In genomic region chr5:135001309-135001708, GRCm38 (mm10) we compare ENCODE assay signal across 8 mouse cellular contexts. TPM values are rescaled to one million over a fixed set of nuclear protein-coding genes. Genes with fewer than 3 reads are reported as not detected.
DNase-seq lines count a peak whose midpoint lies in the region; ATAC-seq and TF ChIP-seq lines count a peak whose summit lies in the region.

No protein-coding gene starts in this region.

- peaks cover 16% of the 10 kb centered on the region for H3K27me3 ChIP-seq in heart, embryonic 12.5 days (replicated peaks)
- H3K27me3 ChIP-seq in testis, adult 2 months (ENCODE audit: control insufficient read depth, insufficient read depth, low read length) = no peaks in the 10 kb centered on the region

- H3K4me3 ChIP-seq in heart, embryonic 12.5 days = no peak overlapping the region
- H3K4me3 ChIP-seq in testis, adult 2 months (ENCODE audit: control insufficient read depth, low read depth, low read length) = peak overlapping the region; percentile 90

- no peaks in the 10 kb centered on the region for H3K9me3 ChIP-seq in heart, embryonic 12.5 days (replicated peaks)

- peak; percentile 87; the same call in 1 of the 2 replicates for TF ChIP-seq POLR2A in testis, adult 2 months (IDR thresholded peaks at IDR 0.05; ENCODE audit: control insufficient read depth, low read depth, low read length)

- no peak for DNase-seq in heart, adult 11 months
- peak; percentile 41 for DNase-seq in cerebellum, adult 8-10 months
- peak; percentile 89 to 95 for DNase-seq in kidney, postnatal 25 days
- DNase-seq in frontal cortex, postnatal 25 days (ENCODE audit: low spot score in 2 of 2) = no peak

- ATAC-seq in heart, embryonic 12.5 days (ENCODE audit: insufficient number of reproducible peaks, low FRiP score) = 0 out of 2 replicates have a peak, but pooled peaks have one; percentile 41
- peak; percentile 88 for ATAC-seq in granulocyte monocyte progenitor cell, adult 5-6 weeks (replicated peaks; ENCODE audit: poor library complexity, severe bottlenecking)
- peak; percentile 45 for ATAC-seq in megakaryocyte, adult 5-6 weeks (ENCODE audit: poor library complexity, severe bottlenecking)

- peaks cover 7% of the 10 kb centered on the region; the same call in 1 of the 2 replicates for H3K4me1 ChIP-seq in heart, embryonic 12.5 days (replicated peaks)
- peaks cover 15% of the 10 kb centered on the region for H3K4me1 ChIP-seq in testis, adult 2 months (ENCODE audit: control insufficient read depth, insufficient read depth, low read length)

- no peak overlapping the region for H3K27ac ChIP-seq in heart, embryonic 12.5 days (ENCODE audit: poor library complexity, severe bottlenecking)
- peak overlapping the region; percentile 34 for H3K27ac ChIP-seq in testis, adult 2 months (ENCODE audit: control insufficient read depth, insufficient read depth, low read depth, low read length)

- 4% methylated on average over 14 of the region's 14 CpGs for WGBS in heart, embryonic 12.5 days

- no peak overlapping the region; the same call in 1 of the 2 replicates for H3K9ac ChIP-seq in heart, embryonic 12.5 days

- no peaks in the 10 kb centered on the region for H3K36me3 ChIP-seq in heart, embryonic 12.5 days
- no peaks in the 10 kb centered on the region for H3K36me3 ChIP-seq in testis, adult 2 months (ENCODE audit: control insufficient read depth, insufficient read depth, low read length)

- peak overlapping the region; percentile 57 for H3K4me2 ChIP-seq in heart, embryonic 12.5 days

- peak; percentile 43; the same call in 1 of the 2 replicates for TF ChIP-seq CTCF in testis, adult 2 months (IDR thresholded peaks at IDR 0.05; ENCODE audit: control insufficient read depth, insufficient read depth, insufficient replicate concordance, low read depth, low read length)

RNA-seq across cellular contexts. Expression of gene Abhd11, which starts 7.6 kb away (rescaled TPM):
- polyA plus RNA-seq in heart, embryonic 12.5 days (2016; fragmentation: Nextera tagmentation; extraction: Ambion mirVana) = 58.1 and 58.3 TPM in 2 replicates
- 102 and 115 TPM in 2 replicates for total RNA-seq in granulocyte monocyte progenitor cell, adult 5-6 weeks (2014; fragmentation: Nextera tagmentation)
- total RNA-seq in granulocyte monocyte progenitor cell, adult 5-6 weeks (2017) = 56.8 and 75.0 TPM in 2 replicates
- total RNA-seq in megakaryocyte, adult 5-6 weeks (2015) = 52.5 and 55.0 TPM in 2 replicates
- total RNA-seq in megakaryocyte, adult 5-6 weeks (2017) = 22.9 and 32.7 TPM in 2 replicates
- polyA plus RNA-seq in testis, adult 2 months (2012; rRNA removed) = 102 and 108 TPM in 2 replicates

RNA-seq across cellular contexts. Expression of gene Cldn3, which starts 15.3 kb away (rescaled TPM):
- 2.5 and 3.2 TPM in 2 replicates for polyA plus RNA-seq in heart, embryonic 12.5 days (2016; fragmentation: Nextera tagmentation; extraction: Ambion mirVana)
- total RNA-seq in granulocyte monocyte progenitor cell, adult 5-6 weeks (2014; fragmentation: Nextera tagmentation) = not detected in 2 replicates
- total RNA-seq in granulocyte monocyte progenitor cell, adult 5-6 weeks (2017) = not detected in 2 replicates
- total RNA-seq in megakaryocyte, adult 5-6 weeks (2015) = not detected in 2 replicates
- not detected in 2 replicates for total RNA-seq in megakaryocyte, adult 5-6 weeks (2017)
- polyA plus RNA-seq in testis, adult 2 months (2012; rRNA removed) = 8.7 and 19.7 TPM in 2 replicates

RNA-seq across cellular contexts. Expression of gene Stx1a, which starts 22.0 kb away (rescaled TPM):
- polyA plus RNA-seq in heart, embryonic 12.5 days (2016; fragmentation: Nextera tagmentation; extraction: Ambion mirVana) = 12.1 and 13.3 TPM in 2 replicates
- total RNA-seq in granulocyte monocyte progenitor cell, adult 5-6 weeks (2014; fragmentation: Nextera tagmentation) = 1.2 and 3.6 TPM in 2 replicates
- not detected in 2 replicates for total RNA-seq in granulocyte monocyte progenitor cell, adult 5-6 weeks (2017)
- 0.09 TPM in 1 of 2 replicates, not detected in the other for total RNA-seq in megakaryocyte, adult 5-6 weeks (2015)
- total RNA-seq in megakaryocyte, adult 5-6 weeks (2017) = not detected in 2 replicates
- polyA plus RNA-seq in testis, adult 2 months (2012; rRNA removed) = 6.8 and 7.6 TPM in 2 replicates

RNA-seq across cellular contexts. Expression of gene Cldn4, which starts 54.6 kb away (rescaled TPM):
- 1.0 and 1.1 TPM in 2 replicates for polyA plus RNA-seq in heart, embryonic 12.5 days (2016; fragmentation: Nextera tagmentation; extraction: Ambion mirVana)
- total RNA-seq in granulocyte monocyte progenitor cell, adult 5-6 weeks (2014; fragmentation: Nextera tagmentation) = not detected in 2 replicates
- total RNA-seq in granulocyte monocyte progenitor cell, adult 5-6 weeks (2017) = not detected in 2 replicates
- not detected in 2 replicates for total RNA-seq in megakaryocyte, adult 5-6 weeks (2015)
- not detected in 2 replicates for total RNA-seq in megakaryocyte, adult 5-6 weeks (2017)
- 0.21 and 4.0 TPM in 2 replicates for polyA plus RNA-seq in testis, adult 2 months (2012; rRNA removed)

Comparison
In these comparisons a context has a peak if more than half of its experiments do, and no peak if none do; other contexts are left out.
1. DNase-seq: peak in cerebellum, adult 8-10 months (single experiment) and kidney, postnatal 25 days (2 of 2); none in heart, adult 11 months (single experiment) and frontal cortex, postnatal 25 days (0 of 2).
2. Peak in every context shown above with its lines, with median percentiles within 50 percentile points of each other: ATAC-seq.